Mouse (Mus musculus) right cerebral cortex, postnatal 14 days (tissue): ENCODE data around the gene Lhpp.

Experiments used
- DNase-seq: peaks from one replicate; pipeline ENCODE4 v3.0.0; 2022

Gene Lhpp

DNA sequence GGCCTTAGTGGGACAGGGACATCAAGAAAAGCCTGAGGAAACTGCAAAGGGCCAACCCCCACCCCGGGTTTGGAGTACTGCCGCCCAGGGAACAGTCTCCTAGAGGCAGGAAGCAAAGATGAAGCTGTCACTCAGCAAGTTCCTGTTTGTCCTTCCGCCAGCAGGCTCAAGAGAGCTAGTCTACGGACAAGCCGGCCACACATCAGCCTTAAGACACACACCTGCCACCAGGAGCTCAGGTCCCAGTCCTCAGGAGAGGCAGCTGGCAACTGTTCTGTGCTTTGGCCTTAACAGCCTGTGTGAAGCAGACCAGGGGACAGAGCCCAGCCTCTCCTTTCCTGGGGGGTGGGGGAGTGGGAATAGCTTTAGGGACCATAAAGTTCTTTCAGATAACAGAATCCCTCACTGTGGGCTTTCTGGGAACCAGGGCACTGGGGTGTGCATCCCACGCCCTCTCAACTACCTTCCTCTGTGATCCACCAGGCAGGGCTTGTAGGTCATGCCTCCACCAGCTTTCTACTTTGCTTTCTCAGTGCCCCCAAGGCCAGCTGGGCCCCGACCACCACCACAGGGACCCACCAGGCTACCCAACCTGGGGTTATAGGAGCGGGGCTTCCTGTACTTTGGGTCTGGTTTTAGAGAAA is 103.2 kb downstream of the Lhpp start:
- DNase-seq: no peak

DNA sequence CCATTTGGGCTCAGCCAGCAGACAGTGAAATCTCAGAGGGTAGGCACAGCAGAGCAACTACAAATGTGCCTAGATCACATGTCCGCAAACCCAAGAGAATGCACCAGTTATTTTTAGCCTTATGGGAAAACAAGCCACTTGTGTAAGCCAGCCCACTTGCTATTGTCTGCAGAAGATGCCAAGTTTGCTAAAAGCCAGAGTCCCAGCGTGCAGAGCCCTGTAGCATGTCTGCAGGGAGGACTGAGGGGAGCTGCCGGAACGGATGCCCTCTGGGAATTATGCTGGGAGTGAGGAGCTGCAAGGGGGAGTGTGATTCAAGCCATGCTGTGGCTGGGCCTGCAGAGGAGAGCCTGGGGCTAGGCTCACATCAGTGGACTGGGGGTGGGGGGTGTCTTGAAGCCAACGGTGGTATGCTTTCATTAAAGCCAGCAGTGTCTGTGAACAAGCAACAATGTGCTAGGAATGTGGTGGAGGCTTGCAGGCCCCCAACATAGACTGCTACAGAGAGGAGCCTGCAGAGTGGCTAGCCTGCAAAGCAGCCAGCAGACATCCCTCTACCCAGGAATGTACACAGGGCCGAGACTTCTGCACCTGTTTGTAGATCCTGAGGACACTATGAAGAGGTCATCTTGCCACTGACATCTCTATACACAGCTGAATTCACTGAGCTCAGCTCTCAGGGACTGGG is 103.9 kb downstream of the Lhpp start:
- DNase-seq: no peak

DNA sequence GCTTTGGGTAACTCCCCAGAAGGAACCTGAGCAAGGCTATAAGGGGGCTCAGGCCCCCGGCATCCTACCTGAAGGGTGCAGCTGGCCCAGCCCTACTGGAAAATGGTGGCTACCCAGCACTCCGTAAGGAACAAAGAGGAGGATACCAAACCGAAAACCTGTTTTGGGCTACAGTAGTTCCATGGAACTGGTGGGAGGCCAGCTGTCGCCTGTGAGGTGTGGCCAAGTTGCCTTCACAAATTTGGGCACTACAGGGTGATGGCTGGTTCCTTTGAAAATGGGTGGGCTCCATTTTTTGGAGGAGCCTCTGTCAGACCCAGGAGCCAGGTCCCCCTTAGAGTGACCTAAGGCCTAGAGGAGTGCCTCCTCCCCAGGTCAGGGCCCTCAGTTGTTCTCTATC is 104.8 kb downstream of the Lhpp start:
- DNase-seq: no peak

- no peak for DNase-seq
Measured at GRCm38 (mm10) chr7:132719570-132719969, 109.1 kb downstream of the Lhpp start.

DNA sequence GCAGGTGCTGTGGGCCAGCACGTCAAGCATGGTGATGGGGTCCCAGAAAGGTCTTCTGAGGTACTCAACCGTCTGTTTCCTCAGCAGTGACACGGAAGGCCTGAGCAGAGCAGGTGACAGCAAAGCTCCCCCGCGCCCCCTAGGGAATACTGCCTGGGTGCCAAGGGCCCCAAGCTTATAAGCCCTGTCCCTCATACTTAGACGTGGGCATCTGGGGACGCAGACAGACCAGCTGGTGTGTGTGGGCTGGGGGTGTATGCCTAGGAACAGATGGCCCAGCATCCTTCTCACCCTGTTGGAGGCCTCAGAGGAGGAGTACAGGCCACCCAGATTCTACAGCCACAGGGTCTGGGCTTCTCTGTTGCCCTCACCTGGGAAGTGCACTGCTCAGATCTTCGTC is 110.1 kb downstream of the Lhpp start:
- DNase-seq: peak; percentile 55

GRCm38 (mm10) chr7:132722401-132723370 is 112.2 kb downstream of the Lhpp start:
- no peak for DNase-seq

DNA sequence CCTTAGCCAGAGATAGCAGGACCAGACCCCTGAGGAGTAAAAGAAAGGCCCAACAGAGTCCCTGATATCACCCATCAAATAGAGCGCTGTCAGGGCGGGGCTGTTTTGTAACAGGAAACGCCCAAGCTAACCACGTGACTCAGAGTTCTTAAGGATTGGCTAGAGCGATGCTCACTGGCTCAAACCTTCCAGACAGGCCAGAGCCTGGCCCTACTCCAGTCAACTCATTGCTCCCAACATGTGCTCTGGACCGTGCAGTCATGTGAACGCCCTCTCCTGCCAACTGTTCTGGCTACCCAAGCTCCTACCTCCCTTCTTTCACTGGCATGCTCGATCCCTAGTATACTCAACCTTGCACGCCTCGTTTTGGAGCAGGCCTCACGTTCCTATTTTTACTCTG is 113.5 kb downstream of the Lhpp start:
- no peak for DNase-seq

GRCm38 (mm10) chr7:132724501-132725062 is 114.1 kb downstream of the Lhpp start:
- no peak for DNase-seq

GRCm38 (mm10) chr7:132726106-132726861 is 115.8 kb downstream of the Lhpp start:
- DNase-seq: no peak

- DNase-seq: no peak
Measured at GRCm38 (mm10) chr7:132729093-132729831, 118.8 kb downstream of the Lhpp start.

DNA sequence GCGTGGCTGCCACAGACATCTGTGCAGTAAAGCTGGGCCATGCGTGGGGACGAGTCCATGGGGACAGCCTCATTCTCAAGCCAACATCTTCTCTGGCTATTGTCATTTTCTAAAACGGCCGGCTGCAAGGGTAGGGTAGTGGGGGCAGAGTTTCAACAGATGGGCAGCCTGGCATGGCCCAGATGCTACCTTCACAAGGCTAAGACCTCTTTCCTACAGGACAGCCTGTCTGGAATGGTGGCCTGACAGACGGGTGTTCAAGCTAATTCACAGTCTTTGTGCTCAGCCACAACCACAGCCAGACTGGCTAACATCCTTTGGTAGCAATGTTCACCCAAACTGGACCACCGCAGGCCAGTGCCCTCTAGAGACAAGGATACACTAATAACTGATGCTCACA is 120.1 kb downstream of the Lhpp start:
- no peak for DNase-seq

DNA sequence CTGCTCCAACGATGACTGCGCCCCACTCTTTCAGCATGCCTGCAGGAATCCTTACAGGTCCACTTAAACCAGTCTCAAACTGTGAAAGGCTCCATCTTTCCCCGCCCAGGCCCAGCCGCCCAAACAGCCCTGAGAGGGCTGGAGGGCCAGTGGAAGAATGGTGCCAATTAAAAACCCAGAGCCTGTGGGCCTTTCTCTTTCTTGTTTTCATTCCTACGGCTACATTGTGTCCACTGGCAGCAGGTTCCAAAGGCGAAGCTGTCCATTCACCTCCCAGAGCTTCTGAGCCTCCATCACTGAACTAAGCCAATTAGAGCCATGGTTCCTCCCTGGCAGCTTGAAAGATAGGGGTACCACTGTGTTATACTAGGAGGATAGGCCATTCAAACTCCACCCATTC is 121.1 kb downstream of the Lhpp start:
- DNase-seq: no peak

DNA sequence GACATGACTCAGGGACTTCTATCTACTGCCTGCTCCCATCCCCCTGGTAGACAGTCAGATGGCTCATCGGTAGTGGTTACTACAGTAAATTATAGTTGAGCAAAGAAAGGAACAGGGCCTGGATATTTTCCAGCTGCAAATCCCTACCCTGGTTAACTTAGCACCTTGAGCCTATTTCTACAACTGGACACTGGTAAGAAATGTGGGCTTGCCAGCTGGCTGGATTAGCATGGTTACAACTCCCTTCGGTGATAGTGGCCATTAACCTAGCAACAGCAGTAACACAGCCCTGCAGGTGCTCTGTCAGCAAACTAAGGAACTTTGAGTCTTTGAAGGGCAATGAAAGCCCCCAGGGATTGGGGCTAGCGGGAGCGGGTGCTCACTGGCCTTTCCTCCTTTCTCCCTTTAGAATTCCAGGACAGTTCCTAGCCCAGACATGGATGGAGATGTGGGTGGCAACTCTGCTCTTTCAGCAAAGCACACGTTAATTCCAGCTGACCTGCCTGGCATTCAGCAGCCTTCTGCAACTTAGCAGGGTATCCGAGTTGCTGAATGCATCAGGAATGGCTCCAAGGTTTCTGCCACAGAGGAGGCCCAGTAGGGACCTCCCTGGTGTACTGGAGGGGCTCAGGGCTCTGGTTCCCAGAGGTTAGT is 121.8 kb downstream of the Lhpp start:
- DNase-seq: no peak

GRCm38 (mm10) chr7:132733521-132733920 is 123.1 kb downstream of the Lhpp start:
- DNase-seq: no peak

GRCm38 (mm10) chr7:132734222-132734621 is 123.8 kb downstream of the Lhpp start:
- DNase-seq: no peak

- peak; percentile 38 for DNase-seq
Measured at GRCm38 (mm10) chr7:132735145-132735544, 124.7 kb downstream of the Lhpp start.

- DNase-seq: peak; percentile 66
Measured at GRCm38 (mm10) chr7:132736099-132736862, 125.8 kb downstream of the Lhpp start.

DNA sequence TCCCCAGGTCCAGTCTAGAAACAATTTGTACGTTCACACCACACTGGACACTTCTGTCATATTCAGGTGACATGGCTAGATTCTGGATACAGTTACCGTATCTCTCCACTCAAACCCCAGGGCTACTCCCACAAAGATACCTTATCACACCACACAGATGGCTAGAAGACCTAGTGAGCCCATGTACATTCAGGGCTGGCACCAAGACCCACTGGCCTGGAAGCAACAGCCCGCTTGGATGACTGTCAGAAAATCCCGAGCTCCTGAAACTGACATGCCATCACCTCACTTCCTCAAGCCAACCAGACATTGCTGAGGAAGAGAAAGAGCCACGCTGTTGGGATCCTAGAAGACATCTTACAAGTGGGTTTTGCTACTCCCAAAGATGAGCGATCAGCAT is 128.4 kb downstream of the Lhpp start:
- no peak for DNase-seq

DNA sequence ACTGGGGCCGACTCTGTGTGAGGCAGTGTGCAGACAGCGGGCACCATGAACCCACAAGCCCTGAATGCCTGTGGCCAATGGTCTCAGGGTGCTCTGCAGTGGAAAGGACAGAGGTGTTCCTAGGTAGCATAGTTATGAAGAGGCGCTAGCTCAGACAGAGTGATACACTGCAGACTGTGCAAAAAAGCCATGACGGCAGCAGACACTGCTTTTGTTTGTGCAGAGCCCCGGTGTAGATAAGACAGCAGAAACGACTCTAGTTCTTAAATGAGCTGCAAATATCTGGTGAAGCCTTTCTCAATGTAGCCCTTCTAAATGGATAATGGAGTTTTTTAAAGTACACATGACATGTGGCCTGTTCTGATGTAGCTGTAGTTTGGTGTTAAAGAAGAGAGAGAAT is 129.4 kb downstream of the Lhpp start:
- no peak for DNase-seq

DNA sequence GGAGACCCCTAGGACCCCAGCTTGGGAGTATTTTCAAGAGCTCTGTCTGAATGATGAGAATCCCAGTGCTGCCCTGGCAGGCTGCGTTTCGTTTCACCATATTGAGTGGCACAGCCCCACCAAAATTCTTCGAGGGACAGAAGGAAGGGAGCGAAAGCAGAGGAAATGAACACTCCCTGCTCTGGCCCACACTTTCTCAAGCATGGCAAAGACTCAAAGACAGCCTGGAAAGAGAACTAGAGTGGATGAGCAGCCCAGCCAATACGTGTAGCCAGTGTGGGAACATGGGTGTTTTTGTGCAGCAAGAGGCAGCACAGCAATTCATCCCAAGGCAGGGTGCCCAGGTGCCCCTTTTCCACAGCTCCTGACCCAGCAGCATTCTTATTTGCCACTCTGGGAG is 132.5 kb downstream of the Lhpp start:
- no peak for DNase-seq
